Mouse (Mus musculus) spleen, adult 12 weeks (tissue): ENCODE results near the gene Sh3d19.

Experiments
- DNase-seq: peaks from one replicate; pipeline ENCODE4 v3.0.0; 2022; ENCODE audit warnings: low spot score

The Sh3d19 gene

GRCm38 (mm10) chr3:86028658-86029375 lies 57.9 kb downstream of the Sh3d19 start:
- DNase-seq: no peak

GRCm38 (mm10) chr3:86030566-86030965 lies 59.7 kb downstream of the Sh3d19 start:
- DNase-seq: no peak

DNA sequence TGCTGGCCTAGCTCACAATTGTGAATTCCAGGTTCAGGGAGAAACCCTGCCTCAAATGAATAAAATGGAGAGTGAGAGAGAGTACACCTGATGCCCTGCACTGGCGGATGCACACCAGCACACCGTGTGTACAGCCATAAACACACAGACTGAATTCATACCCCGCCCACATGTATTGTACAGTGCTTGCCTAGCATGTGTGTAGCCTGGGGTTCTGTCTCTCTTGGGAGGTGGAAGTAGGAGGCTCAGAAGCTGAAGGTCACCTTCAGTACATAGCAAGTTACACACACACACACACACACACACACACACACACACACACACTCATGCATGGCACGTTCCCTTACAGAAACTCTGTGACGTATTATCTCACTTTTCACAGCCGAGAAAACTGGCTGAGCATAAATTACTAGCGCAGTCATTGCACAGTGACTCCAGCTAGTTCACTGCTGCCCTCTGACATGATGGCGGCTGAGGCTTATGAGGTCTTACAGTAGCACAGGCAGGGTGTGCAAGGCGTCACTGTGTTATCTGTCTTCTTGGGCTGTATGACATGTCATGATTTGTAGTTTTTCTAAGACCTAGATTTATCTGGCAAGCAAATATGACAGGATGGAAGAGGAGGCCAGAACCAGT lies 62.7 kb downstream of the Sh3d19 start:
- DNase-seq: no peak

- no peak for DNase-seq
Measured at GRCm38 (mm10) chr3:86037926-86038484, 67.1 kb downstream of the Sh3d19 start.

GRCm38 (mm10) chr3:86038648-86039047 lies 67.7 kb downstream of the Sh3d19 start:
- no peak for DNase-seq

DNA sequence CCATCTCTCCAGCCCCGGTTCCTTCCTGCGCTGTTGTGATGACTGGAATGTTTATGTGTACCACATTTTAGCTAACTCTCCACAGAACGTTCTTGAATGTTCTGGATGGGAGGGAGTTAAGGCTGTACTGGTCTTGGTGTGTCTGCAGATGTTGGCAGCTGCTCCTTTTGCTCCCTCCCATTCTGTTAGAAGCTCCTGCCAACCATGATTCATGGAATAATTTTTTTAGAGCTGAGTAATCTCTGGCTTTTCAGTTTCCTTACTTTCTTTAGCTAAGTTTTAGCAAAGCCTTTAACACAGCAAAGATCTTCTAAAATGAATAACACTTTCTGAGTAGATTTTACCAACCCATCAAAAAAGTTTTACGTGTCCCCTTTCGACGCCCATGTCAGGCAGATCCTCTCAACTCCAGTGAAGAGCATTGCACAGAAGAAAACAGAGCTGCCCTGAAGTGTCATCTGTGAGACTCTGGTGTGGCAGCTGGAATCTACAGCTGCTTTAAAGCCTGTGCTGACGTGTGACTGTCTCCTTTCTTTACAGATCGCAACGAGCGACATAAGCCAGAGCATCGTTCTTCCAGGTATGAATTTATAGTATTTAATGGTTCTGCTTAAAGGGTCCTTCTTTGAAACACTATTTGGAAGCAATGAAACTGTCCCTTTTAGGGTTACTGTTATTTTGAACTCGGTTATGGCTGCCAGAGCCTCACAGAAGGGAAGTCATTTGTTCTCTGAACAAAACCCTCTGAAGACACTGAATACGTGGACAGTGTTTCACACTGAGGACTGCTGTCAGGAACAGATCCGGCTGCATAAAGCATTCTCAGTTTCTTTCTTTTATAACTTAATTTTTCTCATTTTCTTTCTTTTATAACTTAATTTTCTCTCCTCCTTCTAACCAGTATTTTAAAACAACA lies 69.6 kb downstream of the Sh3d19 start:
- no peak for DNase-seq

- DNase-seq: no peak
Measured at GRCm38 (mm10) chr3:86047686-86048408, 76.9 kb downstream of the Sh3d19 start.

DNA sequence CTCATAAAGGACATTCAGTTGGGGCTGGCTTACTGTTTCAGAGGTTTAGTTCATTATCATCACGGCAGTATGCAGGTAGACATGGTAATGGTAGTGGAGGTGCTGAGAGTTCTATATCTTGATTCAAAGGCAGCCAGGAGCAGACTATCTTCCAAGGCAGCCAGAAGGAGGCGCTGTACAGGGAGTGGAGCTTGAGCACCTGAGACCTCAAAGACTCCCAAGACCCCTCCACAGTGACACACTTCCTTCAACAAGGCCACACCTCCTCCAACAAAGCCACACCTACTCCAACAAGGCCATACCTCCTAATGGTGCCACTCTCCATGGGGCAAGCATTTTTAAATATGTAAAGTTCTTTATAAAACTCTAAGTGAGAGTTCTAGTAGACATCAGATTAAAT lies 78.1 kb downstream of the Sh3d19 start:
- DNase-seq: no peak

- no peak for DNase-seq
Measured at GRCm38 (mm10) chr3:86056678-86057077, 85.8 kb downstream of the Sh3d19 start.

- no peak for DNase-seq
Measured at GRCm38 (mm10) chr3:86057436-86058095, 86.7 kb downstream of the Sh3d19 start.

DNA sequence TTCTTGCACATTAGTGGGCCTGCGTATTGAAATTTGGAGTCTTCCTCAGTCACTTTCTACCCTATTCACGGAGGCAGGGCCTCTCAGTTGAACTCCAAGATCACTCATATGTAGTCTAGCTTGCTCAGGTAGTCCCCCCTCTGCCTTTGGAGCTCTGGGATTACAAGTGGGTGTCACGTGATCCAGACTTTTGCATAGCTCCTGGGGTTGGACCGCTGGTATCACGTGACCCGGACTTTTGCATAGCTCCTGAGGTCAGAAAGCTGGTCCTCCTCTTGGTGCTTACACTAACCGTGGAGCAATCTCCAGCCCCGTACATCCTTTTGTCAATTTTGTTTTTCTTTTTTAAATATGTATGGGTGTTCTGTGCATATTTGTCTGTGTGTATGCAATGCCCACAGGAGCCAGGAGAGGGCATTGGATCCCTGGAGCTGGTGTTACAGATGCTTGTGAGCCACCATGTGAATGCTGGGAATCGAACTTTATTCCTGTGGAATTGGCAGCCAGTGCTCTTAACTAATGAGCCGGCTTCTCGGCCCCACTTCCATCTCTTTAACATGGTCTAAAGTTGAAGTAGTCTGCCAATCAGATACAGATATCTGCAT lies 98.8 kb downstream of the Sh3d19 start:
- no peak for DNase-seq

DNA sequence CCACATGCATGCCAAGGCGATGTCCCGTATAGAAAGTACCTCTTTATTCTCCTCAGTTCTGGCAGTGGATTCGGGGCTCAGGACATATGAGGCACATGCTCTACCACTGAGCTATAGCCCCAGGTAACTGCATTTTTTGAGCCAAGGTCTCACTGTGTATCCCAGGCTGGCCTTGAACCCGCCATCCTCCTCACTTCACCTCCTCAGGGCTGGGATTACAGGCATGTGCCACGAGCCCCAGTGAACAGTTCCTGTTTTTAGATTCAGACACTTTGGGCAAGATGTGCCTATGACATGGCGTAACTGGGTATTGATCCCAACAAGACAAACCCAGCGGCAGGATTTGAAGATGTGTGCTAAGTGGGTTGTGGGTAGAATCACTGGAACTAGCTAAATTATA lies 99.9 kb downstream of the Sh3d19 start:
- no peak for DNase-seq

DNA sequence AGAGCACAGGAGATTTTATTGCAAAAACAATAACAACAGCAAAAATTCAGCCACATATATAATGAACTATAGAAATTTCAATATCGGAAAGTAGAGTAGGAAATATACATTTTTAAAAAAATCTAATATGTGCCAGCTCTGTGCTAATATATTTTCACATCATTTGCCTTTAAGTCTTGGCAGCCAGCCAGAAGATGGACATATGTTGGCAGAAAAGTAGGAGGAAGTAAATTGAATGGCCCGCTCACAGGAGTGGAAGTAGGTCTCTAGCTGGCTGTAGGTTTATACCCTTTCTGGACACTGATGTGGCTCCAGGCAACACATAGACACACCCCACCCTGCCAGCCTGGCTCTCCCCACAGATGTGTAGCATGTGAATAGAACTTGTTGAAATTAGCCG lies 101.2 kb downstream of the Sh3d19 start:
- DNase-seq: no peak

DNA sequence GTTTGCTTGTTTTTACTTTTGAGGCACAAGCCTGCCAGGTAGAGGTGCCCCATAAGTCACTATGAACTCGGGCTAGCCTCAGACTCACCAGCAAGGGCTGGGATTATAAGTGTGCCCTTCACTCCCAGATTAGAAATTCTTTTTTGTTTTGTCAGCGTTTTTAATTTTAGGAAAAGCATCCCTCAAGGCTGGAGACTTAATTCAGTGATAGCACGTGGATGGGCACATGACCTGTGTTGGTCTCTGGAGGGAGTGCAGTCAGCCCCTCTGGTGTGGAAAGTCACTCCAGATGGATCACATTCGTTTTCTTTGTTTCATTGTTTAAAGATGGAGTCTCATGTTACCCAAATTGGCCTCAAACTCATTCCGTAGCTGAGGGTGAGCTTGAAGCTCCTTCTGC lies 102.0 kb downstream of the Sh3d19 start:
- DNase-seq: no peak

DNA sequence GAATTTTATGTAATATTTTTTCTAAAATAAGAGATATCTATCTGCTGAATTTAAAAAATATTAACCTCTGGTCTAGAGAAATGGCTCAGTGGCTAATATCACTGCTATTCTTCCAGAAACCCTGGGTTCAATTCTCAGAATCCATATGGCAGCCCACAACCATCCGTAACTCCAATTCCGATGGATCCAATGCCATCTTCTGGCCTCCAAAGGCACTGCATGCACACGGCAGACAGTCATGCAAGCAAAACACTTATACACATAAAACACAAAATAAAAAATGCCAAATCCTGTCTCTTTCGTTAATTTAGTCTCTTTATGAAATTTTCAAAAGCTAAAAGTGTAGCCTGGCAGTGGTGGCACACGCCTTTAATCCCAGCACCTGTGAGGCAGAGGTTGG lies 104.7 kb downstream of the Sh3d19 start:
- DNase-seq: no peak

DNA sequence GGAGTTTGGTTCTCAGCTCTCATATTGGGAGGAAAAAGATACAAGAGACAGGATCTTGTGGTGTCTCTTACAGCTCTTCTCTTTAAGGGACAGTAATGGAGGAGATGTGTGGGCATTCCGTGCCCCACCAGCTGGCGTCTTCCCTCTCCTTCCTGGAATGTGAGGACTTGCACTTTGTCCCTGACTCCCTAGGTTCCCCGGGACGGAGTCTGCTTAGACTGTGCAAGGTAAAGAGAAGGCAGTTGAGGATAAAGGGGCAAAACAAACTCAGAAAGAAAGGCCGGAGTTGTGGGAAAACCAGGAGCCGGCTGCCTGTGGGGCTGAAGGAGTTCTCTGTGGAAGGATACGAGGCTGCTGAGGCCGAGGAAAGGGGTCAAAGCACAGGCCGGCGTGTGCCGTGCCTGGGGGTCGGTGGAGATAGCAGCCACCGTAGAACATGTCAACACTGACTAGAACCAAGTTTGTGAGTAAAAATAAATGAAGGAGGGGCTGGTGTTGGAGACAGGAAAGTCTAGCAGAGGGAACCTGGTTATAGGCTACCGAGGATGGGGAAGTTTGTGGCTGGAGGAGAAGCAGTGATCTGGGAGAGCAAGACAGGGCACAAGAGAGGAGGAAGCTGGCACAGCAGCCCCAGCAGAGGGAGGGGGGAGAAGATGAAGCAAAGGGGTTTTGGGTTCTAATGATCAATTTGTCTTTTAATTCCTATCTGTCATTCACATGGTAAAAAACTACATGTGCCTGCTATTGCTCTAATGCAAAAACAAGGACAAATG lies 105.8 kb downstream of the Sh3d19 start:
- no peak for DNase-seq

- no peak for DNase-seq
Measured at GRCm38 (mm10) chr3:86083051-86083450, 112.1 kb downstream of the Sh3d19 start.

DNA sequence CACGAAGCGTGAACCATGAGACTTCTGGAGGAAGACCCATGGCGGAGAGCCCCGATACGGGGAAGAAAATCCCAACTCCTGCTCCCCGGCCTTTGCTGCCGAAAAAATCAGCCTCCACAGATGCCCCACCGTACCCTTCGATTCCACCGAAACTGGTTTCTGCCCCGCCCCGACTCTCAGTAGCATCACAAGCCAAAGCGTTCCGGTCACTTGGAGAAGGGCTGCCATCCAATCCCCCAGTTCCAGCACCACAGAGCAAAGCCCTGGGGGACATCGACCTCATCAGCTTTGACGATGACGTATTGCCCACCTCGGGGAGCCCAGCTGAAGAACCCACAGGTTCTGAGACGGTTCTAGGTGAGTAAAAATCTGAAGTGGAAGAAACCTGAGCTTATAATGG lies 114.1 kb downstream of the Sh3d19 start:
- no peak for DNase-seq

GRCm38 (mm10) chr3:86087872-86088271 lies 117.0 kb downstream of the Sh3d19 start:
- no peak for DNase-seq

DNA sequence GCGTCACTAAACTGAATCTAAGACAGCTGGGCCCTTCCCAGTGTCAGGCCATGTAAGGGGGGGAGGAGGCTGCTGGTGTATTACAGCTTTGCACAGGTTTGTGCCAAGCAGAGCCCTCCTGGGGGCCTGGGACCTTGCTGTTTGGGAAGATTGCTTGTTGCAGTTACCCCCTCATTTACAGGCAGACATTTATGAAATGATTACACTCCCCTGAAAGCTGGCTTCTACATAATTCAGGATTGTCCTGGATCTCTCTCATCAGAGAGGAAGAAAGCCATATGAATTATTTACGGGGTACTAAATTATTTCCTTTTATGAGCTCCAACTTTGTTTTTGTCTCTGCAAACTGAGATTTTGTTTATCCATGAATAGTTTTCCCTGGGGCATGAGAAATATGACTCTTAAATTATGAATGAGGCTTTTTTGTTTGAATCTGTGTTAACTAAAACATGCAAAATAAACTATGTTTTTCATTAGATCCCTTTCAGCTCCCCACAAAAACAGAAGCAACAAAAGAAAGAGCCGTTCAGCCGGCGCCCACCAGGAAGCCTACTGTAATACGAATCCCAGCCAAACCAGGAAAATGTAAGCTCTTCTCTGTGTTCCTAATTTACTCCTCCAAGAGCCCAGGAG lies 122.4 kb downstream of the Sh3d19 start:
- DNase-seq: no peak
